Mouse (Mus musculus) C2C12 (cell line): Measurements from ENCODE around the gene Ttc23. TPM values are rescaled to one million over a fixed set of nuclear protein-coding genes. Genes with fewer than 3 reads are reported as not detected.

ENCODE experiments used
- H3K27me3 ChIP-seq: one replicate; pipeline ENCODE4 v1.6.1; 2011; ENCODE audit not compliant: control insufficient read depth, insufficient read depth, insufficient read length
- H3K36me3 ChIP-seq: one replicate; pipeline ENCODE4 v1.6.1; 2011; ENCODE audit not compliant: control insufficient read depth, insufficient read depth
- H3K4me3 ChIP-seq: one replicate; pipeline ENCODE4 v1.5.1; 2011; ENCODE audit warnings: mild to moderate bottlenecking, control low read depth; ENCODE audit not compliant: poor library complexity, insufficient read depth, severe bottlenecking
- H3K79me2 ChIP-seq: one replicate; pipeline ENCODE4 v1.6.1; 2011; ENCODE audit not compliant: control insufficient read depth, insufficient read depth
- H3K79me3 ChIP-seq: one replicate; pipeline ENCODE4 v1.6.1; 2011; ENCODE audit warnings: low read depth, control low read depth
- H3ac ChIP-seq: one replicate; pipeline ENCODE3; 2011; ENCODE audit warnings: low read depth; ENCODE audit not compliant: control insufficient read depth, insufficient read length
- CEBPB ChIP-seq: IDR thresholded peaks from one replicate; pipeline ENCODE4 v1.6.1; 2011; ENCODE audit warnings: low read depth, mild to moderate bottlenecking, control low read depth, moderate library complexity
- CTCF ChIP-seq: IDR thresholded peaks from one replicate; pipeline ENCODE4 v1.5.1; 2011; ENCODE audit not compliant: control insufficient read depth, insufficient read depth, insufficient read length
- FOSL1 ChIP-seq: IDR thresholded peaks from one replicate; pipeline ENCODE4 v1.8.0; 2011; ENCODE audit warnings: mild to moderate bottlenecking, low read length; ENCODE audit not compliant: poor library complexity, insufficient read depth, severe bottlenecking
- MAX ChIP-seq: IDR thresholded peaks from one replicate; pipeline ENCODE4 v1.6.1; 2011; ENCODE audit warnings: mild to moderate bottlenecking, control low read depth
- MYOD1 ChIP-seq: IDR thresholded peaks from one replicate; pipeline ENCODE4 v1.6.1; 2011; ENCODE audit warnings: low read depth; ENCODE audit not compliant: control insufficient read depth, insufficient read length
- MYOG ChIP-seq: IDR thresholded peaks from one replicate; pipeline ENCODE4 v1.6.1; 2011; ENCODE audit not compliant: control insufficient read depth, insufficient read length; ENCODE audit errors: extremely low read depth
- USF1 ChIP-seq: IDR thresholded peaks from one replicate; pipeline ENCODE4 v1.6.1; 2011; ENCODE audit warnings: low read depth, mild to moderate bottlenecking, control low read depth, moderate library complexity
- microRNA-seq: library from miRNA; unstranded; fragments of <30 nt; microRNA quantifications from one replicate; pipeline ENCODE4, GENCODE M21; 2019; ENCODE audit warnings: borderline microRNAs expressed
- polyA plus RNA-seq: library from polyadenylated mRNA; unstranded; fragments of >200 nt; fragmentation: generic; extraction: Trizol; gene quantifications from one replicate; pipeline ENCODE4 v1.2.1, GENCODE M21; 2012; ENCODE audit warnings: missing spikeins

The Ttc23 gene
- polyA plus RNA-seq, 1 experiment = 7.2 TPM

GRCm38 (mm10) chr7:67803015-67803856, 156.0 kb downstream of the Ttc23 start:
- TF ChIP-seq MAX (no peak), CTCF (no peak), MYOG (no peak), MYOD1 (no peak), CEBPB (no peak), FOSL1 (no peak), USF1 (no peak)
- Histone ChIP-seq H3K4me3 (no peak overlapping the region), H3K79me3 (no peaks in the 10 kb centered on the region), H3K27me3 (peaks cover 3% of the 10 kb centered on the region), H3K36me3 (no peaks in the 10 kb centered on the region), H3ac (no peak overlapping the region), H3K79me2 (no peaks in the 10 kb centered on the region)

GRCm38 (mm10) chr7:67803857-67804215, 156.6 kb downstream of the Ttc23 start:
- Histone ChIP-seq H3K79me3 (no peaks in the 10 kb centered on the region), H3K27me3 (peaks cover 7% of the 10 kb centered on the region), H3K4me3 (no peak overlapping the region), H3K79me2 (no peaks in the 10 kb centered on the region), H3ac (no peak overlapping the region), H3K36me3 (no peaks in the 10 kb centered on the region)
- TF ChIP-seq USF1 = no peak
- no peak for TF ChIP-seq MYOG
- no peak for TF ChIP-seq FOSL1

Small RNAs within 50 kb of the gene (microRNA-seq; reads per million reads assigned to microRNA genes)
- not detected for gene Gm23844

Other genes with a start within 250 kb of the Ttc23 start
- gene Lrrc28, start 2.1 kb upstream of the Ttc23 start, polyA plus RNA-seq = 9.1 TPM
- gene Synm, start 112.3 kb downstream of the Ttc23 start, polyA plus RNA-seq = 0.14 TPM